Mouse (Mus musculus) cerebellum, adult 9-10 months (tissue): ENCODE results near the gene Furin.

Experiments
- DNase-seq: peaks from one replicate; pipeline ENCODE4 v3.0.0; 2022

The Furin gene

DNA sequence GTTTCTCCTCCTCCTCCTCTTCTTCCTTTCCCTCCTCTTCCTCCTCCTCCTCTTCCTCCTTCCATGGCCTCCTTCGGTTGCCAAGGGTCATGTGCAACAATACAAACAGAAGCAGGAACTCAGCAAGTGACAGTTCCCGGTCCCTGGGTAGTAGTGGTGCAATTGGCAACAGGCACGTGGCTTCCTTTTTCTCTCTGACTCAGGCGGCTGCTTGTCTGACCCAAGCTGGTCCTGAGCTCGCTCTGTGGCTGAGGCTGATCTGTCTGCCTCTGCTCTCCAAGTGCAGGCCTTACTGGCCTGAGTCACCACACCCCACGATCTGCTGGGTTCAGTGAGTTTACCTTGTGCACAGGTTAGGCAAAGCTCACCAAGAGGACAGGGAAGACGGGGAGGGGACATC lies 21.1 kb upstream of the Furin start:
- DNase-seq: no peak

- DNase-seq: no peak
Measured at GRCm38 (mm10) chr7:80424722-80425121, 19.5 kb upstream of the Furin start.

- peak; percentile 74 for DNase-seq
Measured at GRCm38 (mm10) chr7:80422759-80423480, 17.7 kb upstream of the Furin start.

DNA sequence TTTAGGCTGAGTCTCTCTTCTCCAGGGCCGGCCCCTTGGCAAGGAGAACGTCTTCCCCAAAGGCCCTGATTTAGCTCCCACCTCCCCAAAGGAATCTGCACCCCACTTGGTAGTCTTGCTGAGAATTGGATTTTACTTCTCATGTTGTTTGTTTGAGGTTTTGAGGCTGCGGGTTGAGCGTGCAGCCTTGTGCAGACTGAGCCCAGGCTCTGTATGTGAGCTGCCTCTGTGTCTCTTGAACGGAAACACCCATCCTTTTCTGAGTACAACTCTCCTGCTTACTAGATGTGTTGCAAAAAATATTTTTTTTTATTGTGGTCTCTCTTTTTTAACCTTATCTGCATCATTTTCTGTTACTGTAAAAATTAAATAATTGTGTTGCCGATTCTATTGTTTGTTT lies 16.3 kb upstream of the Furin start:
- DNase-seq: no peak

DNA sequence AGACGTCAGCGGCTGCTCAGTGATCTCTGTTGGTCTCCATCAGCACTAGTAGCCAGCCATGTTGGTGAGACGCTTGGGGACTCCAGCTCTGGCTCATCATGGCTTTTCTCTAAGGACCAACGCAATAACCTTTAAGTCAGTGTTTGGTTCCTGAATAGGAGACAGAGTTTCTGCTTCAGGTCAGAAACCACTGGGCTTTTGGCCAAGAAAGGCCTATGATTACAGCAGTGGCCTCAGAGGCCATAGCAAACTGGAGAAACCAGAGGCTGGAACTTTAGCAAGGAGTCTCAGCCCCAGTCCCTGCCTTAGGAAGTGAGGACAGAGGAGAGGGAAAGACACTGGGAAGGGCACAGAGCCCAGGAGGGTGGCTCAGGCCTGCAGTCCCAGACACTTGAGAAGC lies 15.3 kb upstream of the Furin start:
- no peak for DNase-seq

- no peak for DNase-seq
Measured at GRCm38 (mm10) chr7:80419278-80419677, 14.0 kb upstream of the Furin start.

DNA sequence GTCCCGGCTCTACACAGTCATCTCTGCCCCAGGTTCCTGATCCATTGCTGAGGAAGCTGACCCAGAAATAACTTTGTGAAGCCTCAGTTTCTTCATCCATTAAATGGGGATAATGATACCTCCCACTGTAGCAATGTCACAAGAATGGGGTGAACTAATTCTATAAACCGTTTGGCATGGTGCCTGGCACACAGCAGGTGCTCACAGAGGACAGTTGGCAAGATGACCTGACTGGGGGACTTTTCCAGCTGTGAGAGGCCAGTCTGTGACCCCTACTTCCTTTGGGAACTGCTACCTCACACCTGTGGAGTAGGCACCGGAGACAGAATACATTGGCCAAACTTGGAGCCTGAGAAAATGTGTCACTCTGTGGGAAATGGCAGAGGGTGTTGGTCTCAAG lies 12.8 kb upstream of the Furin start:
- DNase-seq: no peak

GRCm38 (mm10) chr7:80417601-80418000 lies 12.4 kb upstream of the Furin start:
- DNase-seq: no peak

DNA sequence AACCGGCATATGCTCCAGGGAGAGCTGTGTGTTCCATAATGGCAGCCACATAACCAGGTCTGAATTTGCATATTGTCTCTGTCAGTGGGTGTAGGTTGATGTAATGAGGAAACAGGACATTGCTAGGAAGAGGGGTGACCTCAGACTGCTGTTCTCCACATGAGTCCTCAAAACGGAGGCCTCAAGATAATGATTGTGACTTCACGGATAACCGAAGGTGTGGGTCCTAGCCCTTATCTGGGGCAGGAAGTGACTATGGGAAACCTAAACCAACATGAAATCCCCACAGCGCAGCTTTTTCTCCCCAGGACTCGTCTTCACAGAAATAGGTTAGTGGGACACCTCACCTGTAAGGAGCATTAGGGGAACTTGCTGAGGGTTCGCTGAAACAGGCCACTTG lies 11.7 kb upstream of the Furin start:
- DNase-seq: no peak

- DNase-seq: no peak
Measured at GRCm38 (mm10) chr7:80414303-80414855, 9.1 kb upstream of the Furin start.

DNA sequence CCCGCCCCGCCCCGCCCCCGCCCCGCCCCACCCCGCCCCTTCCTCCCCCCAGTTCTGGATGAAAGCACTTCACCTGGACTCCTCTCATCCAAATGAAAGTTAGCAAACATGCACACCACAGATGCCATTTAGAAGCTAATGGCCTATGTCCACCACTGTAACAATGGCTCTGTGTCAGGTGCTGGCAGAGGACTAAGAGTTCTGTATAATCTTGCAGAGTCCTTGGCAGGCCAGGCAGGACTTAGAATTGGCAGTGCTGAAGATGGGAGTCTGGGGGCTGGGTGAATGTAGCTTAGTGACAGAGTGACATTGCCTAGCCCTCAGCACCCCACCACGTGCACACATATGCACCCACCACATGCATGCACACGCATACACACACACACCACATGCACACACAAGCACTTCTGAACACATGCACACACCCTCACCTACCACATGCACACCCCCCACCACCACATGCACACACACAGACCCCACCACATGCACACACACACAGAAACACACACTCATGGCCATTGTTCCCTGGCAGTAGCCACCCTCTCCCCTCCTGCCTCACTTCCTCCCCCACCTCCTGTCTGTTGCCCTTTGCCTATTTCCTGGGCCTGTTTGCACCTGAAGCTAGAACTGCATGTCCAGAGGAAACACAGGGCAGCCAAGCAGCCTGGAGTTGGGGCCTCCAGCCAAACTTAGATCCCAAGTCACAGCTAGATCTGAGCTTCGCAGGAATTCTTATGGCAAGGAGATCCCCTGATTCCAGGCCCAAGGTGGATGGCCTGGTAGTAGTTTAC lies 8.5 kb upstream of the Furin start:
- no peak for DNase-seq

DNA sequence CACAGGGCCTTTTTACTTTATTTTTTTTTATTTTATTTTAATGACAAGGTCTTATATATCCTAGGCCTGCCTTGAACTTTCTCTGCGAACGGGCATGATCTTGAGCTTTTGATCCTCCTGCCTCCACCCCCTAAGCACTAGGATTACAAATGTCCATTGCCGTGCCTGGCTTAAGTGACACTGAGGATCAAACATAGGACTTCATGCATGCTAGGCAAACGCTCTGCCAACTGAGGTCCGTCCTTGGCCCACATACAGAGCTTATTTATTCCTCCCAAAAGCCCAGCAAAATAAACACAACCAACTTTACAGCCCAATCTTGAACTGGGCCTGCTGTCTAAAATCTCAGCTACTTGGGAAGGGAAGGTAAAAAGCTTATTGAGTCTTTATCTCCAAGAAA lies 7.5 kb upstream of the Furin start:
- DNase-seq: no peak

GRCm38 (mm10) chr7:80412279-80412678 lies 7.0 kb upstream of the Furin start:
- no peak for DNase-seq

- no peak for DNase-seq
Measured at GRCm38 (mm10) chr7:80410380-80410779, 5.1 kb upstream of the Furin start.

DNA sequence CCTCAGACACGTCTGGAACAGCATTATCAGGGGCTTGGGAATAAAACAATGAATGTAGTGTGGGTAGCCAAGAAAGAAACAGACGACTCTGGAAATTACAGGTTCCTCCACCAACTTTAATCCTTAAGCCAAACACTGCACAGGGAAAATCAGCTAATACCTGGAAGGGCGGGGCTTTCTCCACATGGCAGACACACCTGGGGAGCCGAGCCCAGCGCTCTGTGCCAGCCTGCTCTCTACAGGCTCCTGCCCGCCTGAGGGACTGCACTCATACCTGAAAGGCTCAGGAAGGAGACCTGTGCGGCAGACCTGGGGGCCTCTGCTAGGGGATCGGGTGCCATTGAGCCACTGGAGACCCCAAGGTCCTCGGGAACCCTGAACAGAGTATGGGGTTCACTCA lies 2.5 kb upstream of the Furin start:
- no peak for DNase-seq

- no peak for DNase-seq
Measured at GRCm38 (mm10) chr7:80406186-80406585, 950 bp upstream of the Furin start.

- no peak for DNase-seq
Measured at GRCm38 (mm10) chr7:80404101-80404894, 938 bp downstream of the Furin start.

DNA sequence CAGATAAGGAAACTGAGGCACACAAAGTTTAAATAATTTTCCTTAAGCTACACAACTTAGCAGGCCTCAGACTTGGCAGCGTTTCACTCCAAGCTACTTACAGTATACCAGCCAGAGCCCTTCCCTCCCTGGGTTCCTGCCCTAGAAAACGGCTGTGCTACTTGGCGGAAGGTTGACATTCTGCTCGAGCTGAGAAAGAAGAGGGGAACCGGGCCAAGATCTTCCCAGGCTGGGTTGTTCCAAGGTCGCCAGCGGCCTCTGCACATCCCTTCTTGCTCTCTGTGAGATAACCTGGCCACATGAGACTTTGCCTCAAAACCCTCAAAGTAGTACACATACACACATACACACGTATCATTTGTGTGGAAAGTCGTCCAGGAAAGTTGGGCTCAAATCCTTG lies 1.7 kb downstream of the Furin start:
- peak; percentile 88 for DNase-seq

- peak; percentile 63 for DNase-seq
Measured at GRCm38 (mm10) chr7:80402651-80403321, 2.5 kb downstream of the Furin start.

DNA sequence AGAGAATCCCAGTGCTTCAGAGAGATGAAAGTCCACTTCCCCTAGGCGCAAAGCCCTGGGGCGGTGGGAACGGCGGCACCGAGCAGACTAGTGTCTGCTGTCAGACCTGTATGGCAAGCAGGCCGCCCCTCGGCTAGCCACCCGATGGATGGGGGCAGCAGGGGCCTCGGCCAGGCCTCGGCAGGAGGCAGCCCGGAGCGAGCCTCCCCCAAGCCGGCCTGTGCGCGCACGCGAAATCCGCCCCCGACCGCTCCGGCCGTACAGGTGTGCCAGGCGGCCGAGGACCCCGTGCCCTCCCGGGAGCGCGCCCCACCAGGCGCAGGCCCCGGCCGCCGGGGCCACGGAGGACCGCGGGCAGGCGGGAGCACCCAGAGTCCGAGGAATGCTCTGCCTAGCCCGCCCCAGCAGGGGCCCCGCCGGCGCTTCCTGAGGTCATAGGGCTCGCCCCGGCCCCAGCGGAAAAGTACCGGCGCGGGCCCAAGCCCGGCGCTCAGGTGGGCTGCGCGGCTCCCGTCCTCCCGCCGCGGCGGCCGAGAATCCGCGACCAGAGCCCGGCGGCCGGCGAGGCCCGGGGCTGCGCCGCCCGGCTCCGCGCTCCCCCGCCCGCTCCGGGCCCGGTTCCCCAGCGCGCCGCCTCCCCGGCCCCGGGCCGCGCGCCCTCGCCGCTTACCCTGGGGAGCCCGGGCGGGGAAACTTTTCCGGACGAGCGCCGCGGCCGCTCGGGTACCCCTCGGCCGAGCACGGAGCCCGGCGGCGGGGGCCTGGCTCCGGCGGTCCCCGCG lies 3.2 kb downstream of the Furin start:
- DNase-seq: peak; percentile 59

- no peak for DNase-seq
Measured at GRCm38 (mm10) chr7:80401041-80401859, 4.0 kb downstream of the Furin start.
